ENCODE assay signal across 8 mouse cellular contexts in the genomic region with DNA sequence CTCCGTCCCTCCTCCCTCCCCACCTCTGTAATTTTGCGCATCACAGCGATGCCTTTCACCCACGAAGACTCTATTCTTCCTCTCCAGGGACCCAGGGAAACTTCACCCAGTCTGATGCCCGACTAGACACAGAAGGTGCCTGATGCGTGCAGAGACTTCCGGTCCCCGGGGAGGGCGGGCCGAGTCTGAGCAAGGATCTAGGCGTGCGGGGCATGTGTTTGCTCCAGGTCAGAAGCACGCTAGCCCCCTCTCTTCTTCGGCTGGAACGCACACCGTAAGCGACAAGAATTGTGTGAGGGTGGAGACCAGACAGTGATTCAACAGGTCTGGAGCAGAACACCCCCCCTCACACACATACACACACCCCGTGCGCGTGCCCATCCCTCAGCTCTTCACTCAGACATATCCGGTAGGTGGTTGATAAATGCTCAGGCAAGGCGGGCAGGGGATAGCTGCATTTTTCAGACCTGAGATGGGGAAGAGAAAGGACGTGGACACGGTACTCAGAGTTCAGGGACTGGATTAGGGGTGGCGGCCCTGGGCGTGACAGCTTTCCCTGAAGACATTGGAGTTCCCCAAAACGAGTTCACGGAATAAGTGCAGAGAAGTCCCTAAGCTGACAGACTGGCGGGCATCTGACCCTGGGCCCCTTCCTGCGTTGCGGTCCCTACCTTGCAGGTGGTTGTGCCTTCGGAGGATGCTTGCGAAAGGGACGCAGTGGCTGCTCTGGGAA. TPM values are rescaled to one million over a fixed set of nuclear protein-coding genes. Genes with fewer than 3 reads are reported as not detected.
DNase-seq lines count a peak whose midpoint lies in the region; ATAC-seq and TF ChIP-seq lines count a peak whose summit lies in the region.

No protein-coding gene starts in this region.

- H3K9me3 ChIP-seq in hindbrain, embryonic 13.5 days = no peaks in the 10 kb centered on the region
- no peaks in the 10 kb centered on the region for H3K9me3 ChIP-seq in liver, embryonic 15.5 days (replicated peaks)
- no peaks in the 10 kb centered on the region for H3K9me3 ChIP-seq in neural tube, embryonic 13.5 days

- 5% methylated on average over 34 of the region's 34 CpGs for WGBS in heart, adult 2 months
- WGBS in hindbrain, embryonic 13.5 days = 3% methylated on average over 34 of the region's 34 CpGs
- WGBS in liver, embryonic 15.5 days (ENCODE audit: insufficient replicate concordance) = 3% methylated on average over 34 of the region's 34 CpGs
- WGBS in neural tube, embryonic 13.5 days = 2% methylated on average over 34 of the region's 34 CpGs

- peak; percentile 68 to 73 for DNase-seq in heart, adult 2 months
- DNase-seq in heart, postnatal 14 days = no peak
- peak; percentile 46 for DNase-seq in embryo, embryonic 10 days (ENCODE audit: low spot score)
- no peak for DNase-seq in frontal cortex, adult 2 months (ENCODE audit: extremely low spot score in 1 of 2, low spot score in 1 of 2)

- H3K27ac ChIP-seq in heart, adult 2 months = peak overlapping the region; percentile 62
- no peak overlapping the region for H3K27ac ChIP-seq in hindbrain, embryonic 13.5 days
- H3K27ac ChIP-seq in liver, embryonic 15.5 days (replicated peaks) = peak overlapping the region; percentile 94
- H3K27ac ChIP-seq in neural tube, embryonic 13.5 days (replicated peaks) = no peak overlapping the region

- intact Hi-C loops in heart, adult 2 months (cut with DNase I) = loop anchor here (2.0 kb wide), 1 partner anchor 75 kb away; no protein-coding TSS in a partner anchor
- intact Hi-C loops in heart, postnatal 14 days (cut with DNase I) = no loop called here

- no peaks in the 10 kb centered on the region for H3K27me3 ChIP-seq in heart, adult 2 months (ENCODE audit: control insufficient read depth, insufficient read depth, low read length)
- peaks cover 30% of the 10 kb centered on the region for H3K27me3 ChIP-seq in hindbrain, embryonic 13.5 days
- H3K27me3 ChIP-seq in liver, embryonic 15.5 days = no peaks in the 10 kb centered on the region
- H3K27me3 ChIP-seq in neural tube, embryonic 13.5 days = peaks cover 20% of the 10 kb centered on the region; the same call in 1 of the 2 replicates

- no peak for TF ChIP-seq EP300 in heart, adult 2 months (IDR thresholded peaks at IDR 0.05; ENCODE audit: insufficient read depth, low read depth, low read length)

- ATAC-seq in hindbrain, embryonic 13.5 days (ENCODE audit: low FRiP score) = no peak
- ATAC-seq in liver, embryonic 15.5 days (ENCODE audit: insufficient read depth) = no peak
- ATAC-seq in neural tube, embryonic 13.5 days (ENCODE audit: low read depth) = no peak
- ATAC-seq in erythroid progenitor cell, adult 5-6 weeks (replicated peaks; ENCODE audit: low FRiP score, poor library complexity, severe bottlenecking) = no peak

- peak overlapping the region; percentile 53 for H3K4me2 ChIP-seq in hindbrain, embryonic 13.5 days
- peak overlapping the region; percentile 95 for H3K4me2 ChIP-seq in liver, embryonic 15.5 days
- H3K4me2 ChIP-seq in neural tube, embryonic 13.5 days = peak overlapping the region; percentile 56

- H3K4me3 ChIP-seq in heart, adult 2 months = peak overlapping the region; percentile 51
- peak overlapping the region; percentile 22 for H3K4me3 ChIP-seq in hindbrain, embryonic 13.5 days
- peak overlapping the region; percentile 64 for H3K4me3 ChIP-seq in liver, embryonic 15.5 days (replicated peaks)
- H3K4me3 ChIP-seq in neural tube, embryonic 13.5 days = peak overlapping the region; percentile 28

- H3K79me2 ChIP-seq in heart, adult 2 months (replicated peaks; ENCODE audit: control insufficient read depth, insufficient read depth, low read length) = no peaks in the 10 kb centered on the region

- TF ChIP-seq CTCF in heart, adult 2 months (IDR thresholded peaks at IDR 0.05) = no peak

- peaks cover 7% of the 10 kb centered on the region for H3K4me1 ChIP-seq in heart, adult 2 months (ENCODE audit: control insufficient read depth, insufficient read depth, low read length)
- peaks cover 22% of the 10 kb centered on the region for H3K4me1 ChIP-seq in hindbrain, embryonic 13.5 days (replicated peaks)
- peaks cover 100% of the 10 kb centered on the region for H3K4me1 ChIP-seq in liver, embryonic 15.5 days (replicated peaks)
- peaks cover 28% of the 10 kb centered on the region for H3K4me1 ChIP-seq in neural tube, embryonic 13.5 days (replicated peaks)

- peak overlapping the region; percentile 41 for H3K9ac ChIP-seq in heart, adult 2 months (ENCODE audit: low read depth, low read length)
- H3K9ac ChIP-seq in hindbrain, embryonic 13.5 days = peak overlapping the region; percentile 60
- H3K9ac ChIP-seq in liver, embryonic 15.5 days = peak overlapping the region; percentile 68
- H3K9ac ChIP-seq in neural tube, embryonic 13.5 days = peak overlapping the region; percentile 61

- no peaks in the 10 kb centered on the region for H3K36me3 ChIP-seq in heart, adult 2 months (ENCODE audit: control insufficient read depth, insufficient read depth, low read length)
- peaks cover 41% of the 10 kb centered on the region for H3K36me3 ChIP-seq in hindbrain, embryonic 13.5 days
- peaks cover 24% of the 10 kb centered on the region for H3K36me3 ChIP-seq in liver, embryonic 15.5 days (replicated peaks)
- H3K36me3 ChIP-seq in neural tube, embryonic 13.5 days = peaks cover 38% of the 10 kb centered on the region

- no peak for TF ChIP-seq POLR2A in heart, adult 2 months (IDR thresholded peaks at IDR 0.05; ENCODE audit: insufficient read depth, low read depth, low read length)

RNA-seq across cellular contexts. Expression of a gene that starts 5.3 kb away (rescaled TPM):
- total RNA-seq in heart, adult 2 months (2021) = 10 to 100 TPM; 21.7 to 29.1 TPM
- 30.0 and 32.2 TPM in 2 replicates for polyA plus RNA-seq in heart, adult 2 months (2012; rRNA removed)
- total RNA-seq in heart, postnatal 14 days (2021) = 10 to 100 TPM; 29.3 to 29.9 TPM
- 40.8 and 44.5 TPM in 2 replicates for polyA plus RNA-seq in hindbrain, embryonic 13.5 days (2015; fragmentation: Nextera tagmentation; extraction: Ambion mirVana)
- 34.7 and 37.8 TPM in 2 replicates for polyA plus RNA-seq in liver, embryonic 15.5 days (2015; fragmentation: Nextera tagmentation; extraction: Ambion mirVana)
- 46.1 and 54.5 TPM in 2 replicates for polyA plus RNA-seq in neural tube, embryonic 13.5 days (2015; fragmentation: Nextera tagmentation; extraction: Ambion mirVana)
- 16.9 and 31.0 TPM in 2 replicates for total RNA-seq in erythroid progenitor cell, adult 5-6 weeks (2015; ENCODE audit: low replicate concordance)
- 5.1 and 30.4 TPM in 2 replicates for total RNA-seq in erythroid progenitor cell, adult 5-6 weeks (2017; ENCODE audit: low replicate concordance)
- 47.6 and 60.6 TPM in 2 replicates for polyA plus RNA-seq in frontal cortex, adult 2 months (2012; rRNA removed)

RNA-seq across cellular contexts. Expression of a gene that starts 10.5 kb away (rescaled TPM):
- 10 to 100 TPM; 22.0 to 22.4 TPM for total RNA-seq in heart, adult 2 months (2021)
- polyA plus RNA-seq in heart, adult 2 months (2012; rRNA removed) = 34.3 and 45.5 TPM in 2 replicates
- 10 to 100 TPM; 31.4 to 33.1 TPM for total RNA-seq in heart, postnatal 14 days (2021)
- polyA plus RNA-seq in hindbrain, embryonic 13.5 days (2015; fragmentation: Nextera tagmentation; extraction: Ambion mirVana) = 90.0 and 94.1 TPM in 2 replicates
- polyA plus RNA-seq in liver, embryonic 15.5 days (2015; fragmentation: Nextera tagmentation; extraction: Ambion mirVana) = 14.7 and 16.5 TPM in 2 replicates
- polyA plus RNA-seq in neural tube, embryonic 13.5 days (2015; fragmentation: Nextera tagmentation; extraction: Ambion mirVana) = 88.9 and 93.7 TPM in 2 replicates
- total RNA-seq in erythroid progenitor cell, adult 5-6 weeks (2015; ENCODE audit: low replicate concordance) = 3.8 and 5.4 TPM in 2 replicates
- total RNA-seq in erythroid progenitor cell, adult 5-6 weeks (2017; ENCODE audit: low replicate concordance) = 7.3 and 8.0 TPM in 2 replicates
- 180 and 183 TPM in 2 replicates for polyA plus RNA-seq in frontal cortex, adult 2 months (2012; rRNA removed)

RNA-seq across cellular contexts. Expression of a gene that starts 11.5 kb away (rescaled TPM):
- 10 to 100 TPM; 46.5 to 48.0 TPM for total RNA-seq in heart, adult 2 months (2021)
- polyA plus RNA-seq in heart, adult 2 months (2012; rRNA removed) = 89.1 and 117 TPM in 2 replicates
- 10 to 100 TPM; 51.6 to 51.9 TPM for total RNA-seq in heart, postnatal 14 days (2021)
- 352 and 355 TPM in 2 replicates for polyA plus RNA-seq in hindbrain, embryonic 13.5 days (2015; fragmentation: Nextera tagmentation; extraction: Ambion mirVana)
- 2.7 and 3.5 TPM in 2 replicates for polyA plus RNA-seq in liver, embryonic 15.5 days (2015; fragmentation: Nextera tagmentation; extraction: Ambion mirVana)
- 402 and 417 TPM in 2 replicates for polyA plus RNA-seq in neural tube, embryonic 13.5 days (2015; fragmentation: Nextera tagmentation; extraction: Ambion mirVana)
- total RNA-seq in erythroid progenitor cell, adult 5-6 weeks (2015; ENCODE audit: low replicate concordance) = 7.1 TPM in 1 of 2 replicates, not detected in the other
- total RNA-seq in erythroid progenitor cell, adult 5-6 weeks (2017; ENCODE audit: low replicate concordance) = 2.2 and 4.9 TPM in 2 replicates
- 1,054 and 1,113 TPM in 2 replicates for polyA plus RNA-seq in frontal cortex, adult 2 months (2012; rRNA removed)

RNA-seq across cellular contexts. Expression of a gene that starts 38.9 kb away (rescaled TPM):
- 1 to 10 TPM; 6.0 to 7.4 TPM for total RNA-seq in heart, adult 2 months (2021)
- 12.7 and 13.9 TPM in 2 replicates for polyA plus RNA-seq in heart, adult 2 months (2012; rRNA removed)
- total RNA-seq in heart, postnatal 14 days (2021) = 10 to 100 TPM in 1 of 2 experiments, 1 to 10 TPM in 1; 9.4 to 11.1 TPM
- polyA plus RNA-seq in hindbrain, embryonic 13.5 days (2015; fragmentation: Nextera tagmentation; extraction: Ambion mirVana) = 16.4 and 17.4 TPM in 2 replicates
- 6.7 and 8.2 TPM in 2 replicates for polyA plus RNA-seq in liver, embryonic 15.5 days (2015; fragmentation: Nextera tagmentation; extraction: Ambion mirVana)
- polyA plus RNA-seq in neural tube, embryonic 13.5 days (2015; fragmentation: Nextera tagmentation; extraction: Ambion mirVana) = 15.8 and 17.6 TPM in 2 replicates
- 13.4 and 14.4 TPM in 2 replicates for total RNA-seq in erythroid progenitor cell, adult 5-6 weeks (2015; ENCODE audit: low replicate concordance)
- total RNA-seq in erythroid progenitor cell, adult 5-6 weeks (2017; ENCODE audit: low replicate concordance) = 2.7 and 3.0 TPM in 2 replicates
- 178 and 202 TPM in 2 replicates for polyA plus RNA-seq in frontal cortex, adult 2 months (2012; rRNA removed)

RNA-seq across cellular contexts. Expression of a gene that starts 42.2 kb away (rescaled TPM):
- not detected for total RNA-seq in heart, adult 2 months (2021)
- 0.15 and 0.16 TPM in 2 replicates for polyA plus RNA-seq in heart, adult 2 months (2012; rRNA removed)
- total RNA-seq in heart, postnatal 14 days (2021) = under 1 TPM; 0.12 to 0.59 TPM
- 0.08 and 0.13 TPM in 2 replicates for polyA plus RNA-seq in hindbrain, embryonic 13.5 days (2015; fragmentation: Nextera tagmentation; extraction: Ambion mirVana)
- 0.22 TPM in 2 replicates for polyA plus RNA-seq in liver, embryonic 15.5 days (2015; fragmentation: Nextera tagmentation; extraction: Ambion mirVana)
- polyA plus RNA-seq in neural tube, embryonic 13.5 days (2015; fragmentation: Nextera tagmentation; extraction: Ambion mirVana) = not detected in 2 replicates
- total RNA-seq in erythroid progenitor cell, adult 5-6 weeks (2015; ENCODE audit: low replicate concordance) = 0.84 and 1.1 TPM in 2 replicates
- total RNA-seq in erythroid progenitor cell, adult 5-6 weeks (2017; ENCODE audit: low replicate concordance) = 0.13 and 0.53 TPM in 2 replicates
- polyA plus RNA-seq in frontal cortex, adult 2 months (2012; rRNA removed) = 0.48 and 0.71 TPM in 2 replicates

Comparison
In these comparisons a context has a peak if more than half of its experiments do, and no peak if none do; other contexts are left out.
1. DNase-seq: peak in heart, adult 2 months (2 of 2) and embryo, embryonic 10 days (single experiment); none in heart, postnatal 14 days (0 of 2) and frontal cortex, adult 2 months (0 of 2).
2. H3K27ac ChIP-seq: peak in heart, adult 2 months (single experiment) and liver, embryonic 15.5 days (single experiment); none in hindbrain, embryonic 13.5 days (single experiment) and neural tube, embryonic 13.5 days (single experiment).
3. RNA of a gene that starts 11.5 kb away (polyA plus RNA-seq): 1,054 to 1,113 TPM in frontal cortex, adult 2 months, 402 to 417 TPM in neural tube, embryonic 13.5 days, 352 to 355 TPM in hindbrain, embryonic 13.5 days and 89.1 to 117 TPM in heart, adult 2 months; 2.7 to 3.5 TPM in liver, embryonic 15.5 days; every median in the first group is over 10 times any median in the second.
4. Peak in every context shown above with its lines, with median percentiles within 50 percentile points of each other: H3K4me3 ChIP-seq, H3K9ac ChIP-seq and H3K4me2 ChIP-seq.